Mouse (Mus musculus): ENCODE results near the gene Ccdc24.
A peak's percentile ranks its signal among the peaks of the same experiment; 100 is the strongest.

Ccdc24 gene

DNA sequence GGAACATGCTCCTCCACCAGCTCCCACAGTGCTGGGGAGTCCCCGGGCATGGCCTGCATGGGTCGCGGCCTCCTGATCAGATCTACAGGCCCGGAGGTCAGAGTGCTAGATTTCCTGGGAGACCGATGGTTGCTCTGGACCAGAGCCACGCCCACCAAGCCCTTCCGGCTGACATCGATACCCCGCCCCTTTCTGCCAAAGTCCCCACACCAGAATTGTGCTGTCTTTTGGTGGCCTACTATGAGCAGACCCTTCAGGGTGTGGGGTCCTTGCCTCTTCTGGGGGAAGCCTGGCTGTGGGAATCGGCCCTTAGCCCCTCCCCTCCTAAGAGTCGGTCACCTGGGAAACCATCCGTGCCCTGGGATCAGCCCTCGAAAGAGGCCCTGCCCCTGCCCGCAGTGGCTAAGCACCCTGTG is at the start of gene Ccdc24:
Gene Ccdc24, minus strand, starts transcription at position 87 of the 416 bp plus-strand sequence.
- no peak for DNase-seq (ENCODE audit: low read depth, low spot score)

DNA sequence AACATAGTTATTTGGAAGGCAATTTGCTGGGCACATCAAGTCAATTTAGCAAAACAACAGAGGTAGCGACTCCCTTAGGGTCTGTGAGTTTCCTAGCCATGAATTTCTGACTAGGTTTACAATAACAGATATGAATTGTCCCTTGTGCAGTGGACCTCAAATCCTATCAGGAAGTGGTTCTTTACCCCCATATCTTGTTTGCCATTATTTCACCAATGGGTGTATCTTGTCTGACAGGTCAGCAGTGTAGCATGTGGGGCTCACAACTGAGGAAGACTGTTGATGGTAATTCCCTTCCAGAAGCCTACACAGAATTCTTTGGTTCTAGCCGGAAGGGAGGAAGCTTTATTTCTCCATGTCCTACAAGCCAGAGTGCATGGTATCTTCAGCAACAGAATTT is 49.0 kb upstream of the Ccdc24 start:
- DNase-seq (ENCODE audit: low read depth, low spot score): no peak

DNA sequence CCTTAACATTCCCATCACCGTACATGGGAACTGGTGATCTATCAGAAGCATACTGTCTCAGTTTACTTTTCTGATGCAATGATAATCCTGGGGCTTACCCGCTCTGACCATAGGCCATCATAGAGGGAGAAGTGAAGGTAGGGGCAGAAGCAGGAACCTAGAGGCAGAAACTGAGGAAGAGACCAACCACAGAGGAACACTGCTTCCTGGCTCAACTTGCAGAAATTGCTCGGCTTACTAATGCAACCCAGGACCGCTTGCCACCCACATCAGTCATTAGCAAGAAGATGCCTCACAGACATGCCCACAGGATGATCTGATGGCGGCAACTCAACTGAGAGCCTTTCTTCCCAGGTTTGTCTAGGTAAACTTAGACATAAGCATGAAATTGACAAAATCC is 46.4 kb upstream of the Ccdc24 start:
- DNase-seq (ENCODE audit: low read depth, low spot score): no peak

DNA sequence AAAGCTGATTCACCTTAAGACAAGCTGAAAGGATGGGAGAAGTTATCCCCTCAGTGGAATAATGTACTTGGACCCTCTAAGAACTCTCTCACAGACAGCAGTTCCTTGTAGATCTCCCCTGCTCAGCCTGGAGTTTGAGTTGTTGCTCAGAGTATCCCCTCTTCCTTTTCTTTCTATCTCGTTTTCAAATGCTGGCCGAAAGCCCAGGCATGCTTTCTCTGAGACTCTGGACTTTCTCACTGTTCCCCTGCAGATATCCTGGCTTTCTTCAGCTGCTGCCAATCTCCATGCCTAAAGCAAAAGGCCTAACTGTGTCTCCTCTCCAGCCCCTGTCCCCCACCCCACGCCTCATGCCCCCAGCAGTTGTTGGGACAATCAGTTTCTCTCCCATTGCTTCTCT is 45.9 kb upstream of the Ccdc24 start:
- DNase-seq (ENCODE audit: low read depth, low spot score): no peak

DNA sequence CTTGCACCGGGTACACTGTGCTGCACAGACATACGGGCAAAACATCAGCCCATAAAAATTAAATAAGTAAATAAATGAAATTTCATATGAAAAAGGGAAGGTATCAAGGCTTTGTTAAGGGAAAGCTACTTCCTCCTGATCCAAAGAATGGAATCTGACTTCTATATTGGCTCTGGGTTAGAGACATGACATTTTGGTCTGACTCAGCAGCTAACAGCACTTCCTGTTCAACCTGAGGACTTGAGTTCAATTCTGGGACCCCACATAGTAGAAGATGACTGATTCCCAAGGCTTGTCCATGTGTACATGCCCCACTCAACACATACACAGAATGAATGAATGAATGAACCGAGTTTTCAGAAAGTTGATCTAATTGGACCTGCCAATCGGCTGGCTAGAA is 45.5 kb upstream of the Ccdc24 start:
- DNase-seq (ENCODE audit: low read depth, low spot score): no peak

DNA sequence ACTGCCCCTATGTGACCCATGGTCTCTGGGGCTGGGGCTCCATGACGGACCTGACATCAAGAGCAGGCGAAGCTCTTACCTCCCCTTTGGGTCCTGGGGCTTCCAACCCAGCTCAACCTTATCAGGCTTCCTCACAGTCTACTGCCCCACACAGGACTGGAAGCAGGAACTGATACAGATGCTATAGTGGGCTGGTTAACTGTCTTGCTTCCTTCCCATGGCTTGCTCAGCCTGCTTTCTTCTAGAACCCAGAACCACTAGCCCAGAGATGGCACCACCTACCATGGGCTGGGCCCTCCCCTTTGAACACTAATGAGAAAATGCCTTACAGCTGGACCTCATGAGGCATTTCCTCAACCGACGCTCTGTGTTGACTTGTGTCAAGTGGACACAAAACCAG is 45.0 kb upstream of the Ccdc24 start:
- no peak for DNase-seq (ENCODE audit: low read depth, low spot score)

DNA sequence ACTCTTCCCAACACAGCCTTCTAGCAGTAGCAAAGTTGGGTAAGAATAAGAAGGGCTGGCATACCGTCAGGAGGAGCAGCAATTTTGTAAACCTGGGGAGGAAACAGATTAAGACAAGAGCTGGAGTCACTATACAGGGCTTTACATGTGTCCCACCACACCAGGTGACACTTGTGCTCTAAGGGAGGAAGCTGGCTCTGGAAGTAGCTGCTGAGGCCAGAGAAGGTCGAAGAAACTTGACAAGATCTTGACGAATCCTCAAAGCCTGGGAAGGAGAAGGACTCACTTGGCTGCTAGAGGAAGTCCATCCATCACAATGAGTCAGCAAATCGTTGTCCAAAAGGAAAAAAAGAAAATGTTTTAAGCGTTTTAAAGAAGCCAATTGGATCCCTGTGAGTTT is 44.0 kb upstream of the Ccdc24 start:
- DNase-seq (ENCODE audit: low read depth, low spot score): no peak

DNA sequence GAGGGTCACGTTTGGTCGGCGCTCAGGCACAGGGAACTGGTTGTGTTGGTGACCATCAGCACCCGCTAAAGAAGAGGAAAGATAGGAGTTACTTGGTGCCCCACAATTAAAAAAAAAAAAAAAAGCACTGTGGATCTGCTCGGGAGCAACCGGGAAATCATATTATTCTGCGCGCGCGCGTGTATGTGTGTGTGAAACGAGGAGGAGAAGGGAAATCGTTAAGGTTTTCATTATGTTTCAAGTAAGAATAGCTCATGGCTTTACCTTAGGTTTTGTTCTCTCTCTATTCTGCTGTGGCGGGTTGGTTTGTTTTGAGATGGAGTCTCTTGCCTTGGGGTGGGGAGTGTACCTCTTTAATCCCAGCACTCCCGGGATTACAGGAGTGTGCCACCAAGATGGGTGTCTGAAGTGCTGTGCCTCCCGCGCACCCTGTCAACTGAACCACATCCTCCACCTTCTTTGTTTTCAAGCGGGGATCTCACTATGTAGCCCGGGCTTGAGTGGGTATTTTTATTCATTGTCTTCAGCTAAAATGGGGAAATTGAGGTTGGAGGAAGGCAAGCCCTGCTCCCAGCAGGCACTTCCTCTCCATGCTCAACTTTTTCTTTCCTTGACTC is 43.2 kb upstream of the Ccdc24 start:
- DNase-seq (ENCODE audit: low read depth, low spot score): no peak

DNA sequence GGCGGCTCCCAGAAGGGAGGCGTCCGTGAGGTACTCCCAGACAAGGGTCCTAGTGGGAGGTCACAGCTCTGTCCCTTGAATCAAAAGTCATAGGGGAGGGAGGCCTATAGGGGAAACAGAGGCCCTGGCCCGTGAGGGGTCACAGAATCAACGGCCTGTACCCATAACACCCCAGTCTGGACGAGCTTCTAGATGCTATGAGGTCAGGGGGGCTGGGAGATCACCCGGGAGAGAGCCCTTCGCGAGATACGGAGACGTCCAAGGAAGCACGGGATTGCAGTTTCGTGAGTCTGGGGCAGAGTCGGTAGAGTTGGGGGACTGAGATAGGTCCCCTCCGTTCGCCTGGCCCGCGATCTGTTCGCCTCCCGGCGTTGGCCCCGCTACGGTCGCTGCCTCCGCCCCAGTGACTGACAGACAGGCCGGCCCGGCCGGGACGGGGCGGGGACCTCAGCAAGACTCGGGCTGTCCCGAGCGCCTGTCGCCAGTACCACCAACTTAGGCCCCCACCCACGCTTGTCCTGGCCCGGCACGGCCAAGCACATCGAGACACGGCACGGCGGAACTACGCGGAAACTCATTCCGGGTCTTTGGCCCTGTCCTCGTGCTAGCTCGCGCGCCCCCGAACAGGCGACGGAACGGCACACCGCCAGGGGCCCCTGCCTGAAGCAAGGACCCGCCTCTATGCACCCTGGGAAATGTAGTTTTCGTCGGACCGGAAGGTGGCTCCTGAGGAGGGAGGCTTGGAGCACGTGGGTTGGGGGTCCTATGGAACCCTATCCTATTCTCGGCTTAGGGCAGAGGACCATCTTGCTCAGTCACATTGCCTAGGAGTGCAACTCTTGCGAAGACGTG is 42.5 kb upstream of the Ccdc24 start, which contains the start of gene Ipo13:
Gene Ipo13, minus strand, starts transcription at position 409 of the 852 bp plus-strand sequence.
- peak; percentile 94 for DNase-seq (ENCODE audit: low read depth, low spot score)

DNA sequence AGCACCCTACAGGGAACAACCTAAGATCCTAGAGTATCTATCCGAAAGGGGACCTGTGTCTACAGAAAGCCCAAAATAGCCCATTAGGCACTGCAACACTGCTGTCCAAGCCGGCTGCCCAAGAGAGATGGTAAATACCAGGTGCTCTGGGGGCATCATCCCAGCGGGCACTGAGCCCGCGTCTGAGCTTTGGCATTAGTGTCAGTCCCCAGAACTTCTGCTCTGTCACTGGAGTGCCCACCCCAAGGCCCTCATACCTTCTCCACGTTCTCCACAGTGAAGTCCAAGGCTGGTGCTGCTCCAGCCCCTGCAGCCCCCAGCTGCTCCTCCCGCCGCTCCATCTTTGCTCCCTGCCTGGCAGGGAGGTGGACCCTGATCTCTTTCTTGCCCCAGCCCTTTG is 41.7 kb upstream of the Ccdc24 start:
- DNase-seq (ENCODE audit: low read depth, low spot score): no peak

DNA sequence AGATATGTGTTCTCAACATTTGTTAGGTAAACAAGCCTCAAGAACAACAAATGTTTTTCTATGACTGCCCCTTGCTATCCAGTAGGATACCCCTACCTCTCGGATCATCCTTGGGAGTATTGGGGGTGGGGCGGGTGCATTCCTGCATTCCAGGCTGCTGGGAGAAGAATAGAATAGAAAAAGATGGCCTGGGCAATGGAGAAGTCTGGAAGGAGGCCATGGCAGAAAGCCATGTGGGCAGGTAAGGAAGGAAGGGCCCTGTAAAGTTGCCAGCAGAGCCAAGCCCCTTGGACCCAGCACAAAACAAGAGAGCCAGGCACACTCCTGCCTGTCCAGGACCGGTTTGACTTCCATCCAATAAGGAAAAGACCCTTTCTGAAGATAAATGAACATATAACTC is 41.1 kb upstream of the Ccdc24 start:
- DNase-seq (ENCODE audit: low read depth, low spot score): no peak

DNA sequence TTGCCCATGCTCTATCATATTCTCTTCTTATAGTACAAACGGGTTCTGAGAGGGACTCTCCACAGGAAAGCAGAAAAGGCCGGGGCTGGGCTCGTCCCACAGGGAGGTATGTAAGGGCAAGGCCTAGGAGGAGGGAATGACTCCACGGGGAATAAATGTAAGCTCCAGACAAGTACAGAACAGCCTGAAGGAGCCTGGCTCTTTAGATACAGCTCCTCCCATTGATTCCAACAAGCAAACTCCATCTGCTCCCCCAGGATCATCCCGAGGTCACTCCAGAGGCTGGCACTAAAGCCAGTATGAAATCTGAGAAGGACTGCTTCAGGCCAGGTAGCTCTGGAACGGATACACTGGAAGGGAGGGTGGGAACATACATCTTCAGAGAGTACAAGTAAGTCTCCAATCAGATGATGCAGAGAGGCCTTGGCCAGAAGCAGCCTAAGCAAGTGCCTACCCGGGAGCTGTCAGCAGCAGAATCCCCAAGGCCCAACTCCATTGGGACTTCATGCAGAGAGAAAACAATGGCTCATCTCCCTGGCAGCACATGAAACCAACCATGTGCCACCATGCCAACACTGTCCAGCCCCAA is 40.4 kb upstream of the Ccdc24 start:
- no peak for DNase-seq (ENCODE audit: low read depth, low spot score)

DNA sequence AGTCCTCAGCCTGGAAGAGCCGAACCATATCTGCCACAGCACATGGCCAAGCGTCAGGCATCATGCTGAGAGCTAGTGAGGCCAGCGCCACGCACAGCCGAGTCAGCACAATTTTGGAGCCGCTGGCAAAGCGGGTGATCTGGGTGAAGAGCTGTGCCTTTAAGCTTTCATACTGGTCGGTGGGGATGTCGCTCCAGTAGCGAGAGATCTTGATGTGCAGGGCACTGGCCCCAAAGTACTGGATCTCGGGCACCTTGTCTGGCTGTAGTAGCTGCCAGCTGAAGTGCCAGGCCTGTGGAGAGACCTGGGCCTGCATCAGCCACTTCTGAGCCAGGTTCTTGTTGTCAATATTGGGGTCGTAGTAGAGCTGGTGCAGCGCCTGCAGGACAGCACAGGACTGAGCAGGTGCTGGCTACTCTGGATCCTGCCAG is 39.8 kb upstream of the Ccdc24 start:
- DNase-seq (ENCODE audit: low read depth, low spot score): no peak

DNA sequence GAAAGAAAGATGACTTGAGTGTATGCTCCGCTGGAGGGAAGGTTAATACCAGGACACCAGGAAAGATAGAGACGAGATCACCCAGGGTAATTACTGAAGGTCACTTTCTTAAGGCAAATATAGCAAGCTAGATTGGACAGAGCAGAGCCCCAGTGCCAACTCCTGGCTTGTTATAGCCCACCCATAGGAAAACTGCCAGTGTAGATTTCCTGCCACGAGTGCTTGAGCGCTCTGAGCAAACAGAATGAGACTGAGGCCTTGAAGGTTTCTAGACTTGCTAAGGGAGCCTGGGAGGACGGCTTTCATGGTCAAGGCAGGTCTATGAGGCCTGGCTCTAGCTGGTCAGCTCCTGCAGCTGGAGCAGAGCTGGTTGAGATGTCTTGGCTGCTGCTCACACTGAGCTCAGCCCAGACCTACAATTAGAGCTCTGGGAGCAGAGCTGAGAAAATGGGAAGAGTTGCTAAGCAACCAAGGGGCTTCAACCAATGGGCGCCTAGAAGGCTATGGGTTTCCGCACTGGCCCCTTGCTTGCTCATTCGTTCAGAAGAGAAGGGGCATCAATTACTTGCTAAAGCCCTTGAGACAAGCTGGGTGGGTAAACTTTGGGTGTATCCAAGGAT is 36.6 kb upstream of the Ccdc24 start:
- no peak for DNase-seq (ENCODE audit: low read depth, low spot score)

DNA sequence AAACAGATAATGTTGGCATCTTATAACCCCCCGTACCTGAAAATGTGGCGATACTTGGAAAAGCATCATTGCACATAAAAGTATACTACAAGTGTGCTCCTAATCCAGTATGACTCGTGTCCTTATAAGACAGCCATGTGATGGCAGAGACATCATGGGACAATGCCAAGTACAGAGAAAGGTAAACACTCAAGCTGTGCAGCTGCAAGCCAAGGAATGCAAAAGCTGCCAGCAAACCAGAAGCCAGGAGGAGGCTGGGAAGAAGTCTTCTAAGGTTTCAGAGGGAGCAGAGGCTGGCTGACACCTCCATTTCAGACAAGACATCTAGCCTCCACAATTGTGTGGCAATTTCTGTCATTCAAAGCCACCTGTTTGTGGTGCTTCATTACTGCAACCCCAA is 33.8 kb upstream of the Ccdc24 start:
- no peak for DNase-seq (ENCODE audit: low read depth, low spot score)

DNA sequence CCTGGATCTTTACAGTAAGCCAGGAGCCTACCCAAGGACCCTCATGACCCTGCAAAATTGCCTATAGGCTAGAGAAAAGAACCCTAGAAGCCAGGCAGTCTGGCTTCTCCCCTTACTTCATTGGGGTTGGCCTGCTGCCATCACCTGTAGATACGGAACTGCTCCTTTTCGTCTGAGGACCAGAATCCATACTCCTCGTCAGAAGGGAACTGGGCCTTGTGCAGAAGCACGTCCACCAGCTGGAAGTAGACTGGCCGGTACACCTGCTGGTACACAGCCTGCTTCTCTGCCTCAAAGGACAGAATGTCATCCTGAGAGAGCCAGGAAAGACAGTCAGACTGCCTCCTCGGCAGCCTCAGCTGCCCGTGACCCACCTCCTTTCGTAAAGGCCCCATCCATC is 32.4 kb upstream of the Ccdc24 start:
- no peak for DNase-seq (ENCODE audit: low read depth, low spot score)

DNA sequence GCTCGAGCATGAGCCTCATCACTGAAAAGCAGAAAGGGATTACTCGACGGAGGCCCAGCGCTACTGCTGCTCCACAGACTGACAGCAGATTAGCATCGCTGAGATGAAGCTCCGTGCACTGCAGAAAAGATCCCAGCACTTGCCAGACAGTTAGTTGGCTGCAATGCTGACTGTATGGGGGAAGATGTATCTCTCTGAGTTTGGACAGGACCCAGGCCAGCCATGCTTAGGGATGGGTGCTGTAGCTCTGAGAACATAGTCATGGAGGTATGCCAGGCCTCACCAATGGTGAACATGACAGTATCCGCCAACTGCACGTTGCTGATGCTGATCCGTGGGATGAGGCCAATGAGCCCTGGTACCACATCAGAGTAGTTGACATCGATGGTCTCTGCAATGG is 31.7 kb upstream of the Ccdc24 start:
- DNase-seq (ENCODE audit: low read depth, low spot score): no peak

DNA sequence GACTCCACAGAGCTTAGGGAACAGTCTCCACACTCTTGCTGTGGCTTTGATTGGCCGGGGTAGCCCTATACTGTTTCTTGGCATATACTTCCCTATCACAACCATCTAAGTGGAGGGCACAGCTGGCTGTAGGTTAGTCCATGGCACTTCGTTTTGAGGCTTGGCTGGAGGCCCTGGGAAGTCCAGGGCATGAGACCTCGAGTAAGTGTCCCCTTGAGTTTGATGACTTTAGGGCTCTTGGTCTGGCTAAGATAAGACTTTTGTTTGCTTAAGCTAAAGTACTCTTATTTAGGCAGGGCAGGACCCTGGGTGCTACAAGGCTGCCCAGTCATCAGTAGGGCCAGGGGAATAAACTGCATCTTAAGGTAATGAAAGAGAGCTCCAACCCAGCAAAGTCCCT is 25.8 kb upstream of the Ccdc24 start:
- DNase-seq (ENCODE audit: low read depth, low spot score): no peak

DNA sequence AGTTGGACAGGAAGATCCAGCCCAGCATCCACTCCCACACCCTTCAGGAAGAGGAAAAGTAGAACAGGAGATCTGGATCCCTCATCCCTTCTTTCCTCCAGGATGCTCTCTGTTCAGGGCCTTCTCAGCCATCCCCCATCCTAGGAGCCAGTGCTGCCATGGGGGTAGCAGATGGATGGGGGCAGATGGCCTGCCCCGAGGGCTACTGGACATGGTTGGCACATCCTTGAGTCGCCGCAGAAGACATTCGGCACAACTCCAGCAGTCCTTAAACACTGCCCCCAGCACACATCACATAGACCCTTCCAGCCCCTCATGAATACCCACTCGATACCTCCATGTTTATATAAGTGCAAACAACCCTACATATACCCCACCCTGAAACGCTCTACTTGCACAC is 23.7 kb upstream of the Ccdc24 start:
- no peak for DNase-seq (ENCODE audit: low read depth, low spot score)

DNA sequence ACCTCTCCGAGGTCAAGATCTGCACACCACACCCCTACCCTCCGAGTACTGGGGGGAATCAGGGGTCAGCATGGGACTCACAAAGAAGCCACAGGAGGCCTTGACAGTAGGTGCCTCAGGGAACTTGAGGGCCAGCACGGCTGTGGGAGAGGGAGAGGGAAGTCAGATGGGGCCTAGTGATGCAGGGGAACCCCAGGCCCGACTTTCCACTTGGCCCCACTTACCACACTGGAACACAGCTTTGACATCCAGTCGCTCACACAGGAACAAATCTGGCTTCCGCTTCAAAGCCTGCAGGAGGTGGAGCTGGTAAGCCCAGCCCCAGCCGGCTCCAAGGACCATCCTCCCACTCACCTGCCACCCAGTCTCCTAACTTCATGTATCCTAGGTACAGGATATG is 23.0 kb upstream of the Ccdc24 start:
- DNase-seq (ENCODE audit: low read depth, low spot score): no peak

DNA sequence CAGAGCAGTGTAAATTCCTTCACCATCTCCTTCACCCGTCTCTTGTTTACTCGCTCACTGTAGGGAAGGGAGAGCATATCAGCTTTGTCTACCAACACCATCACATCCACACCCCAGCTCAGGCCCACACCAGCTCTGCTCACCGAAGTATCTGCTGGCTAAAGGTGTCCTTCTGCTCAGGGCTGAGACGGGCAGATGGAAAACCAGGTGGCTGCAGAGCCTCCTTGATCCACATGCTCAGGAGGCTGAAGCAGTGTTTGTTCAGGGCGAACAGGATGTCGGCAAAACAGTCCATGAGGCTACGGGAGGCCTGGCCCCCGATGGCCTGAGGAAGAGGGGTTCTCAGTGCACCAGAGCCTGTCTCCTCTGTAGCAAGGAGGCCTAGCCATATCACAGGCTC is 22.2 kb upstream of the Ccdc24 start:
- no peak for DNase-seq (ENCODE audit: low read depth, low spot score)

DNA sequence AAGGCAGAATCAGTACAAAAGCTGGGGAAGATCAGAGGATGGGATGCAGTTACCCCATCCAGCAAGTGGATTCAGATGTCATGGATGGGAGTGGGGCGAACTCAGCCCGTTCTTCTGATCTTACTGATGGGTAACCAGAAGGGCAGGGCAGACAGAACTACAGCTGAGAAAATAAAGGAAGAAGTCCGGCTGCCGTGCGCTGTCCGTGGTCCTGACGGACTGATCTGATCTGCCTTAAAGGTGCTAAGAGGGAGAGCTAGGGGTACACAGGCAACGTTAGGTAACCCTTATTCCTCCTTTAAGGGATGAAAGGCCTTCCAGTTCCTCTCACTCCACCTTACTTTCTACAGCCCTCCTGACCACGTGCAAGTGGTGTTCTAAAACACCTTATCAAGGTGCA is 21.0 kb upstream of the Ccdc24 start:
- DNase-seq (ENCODE audit: low read depth, low spot score): no peak
